Mouse (Mus musculus): Measurements from ENCODE around the gene Mrps18c.
A peak's percentile ranks its signal among the peaks of the same experiment; 100 is the strongest.

DNA sequence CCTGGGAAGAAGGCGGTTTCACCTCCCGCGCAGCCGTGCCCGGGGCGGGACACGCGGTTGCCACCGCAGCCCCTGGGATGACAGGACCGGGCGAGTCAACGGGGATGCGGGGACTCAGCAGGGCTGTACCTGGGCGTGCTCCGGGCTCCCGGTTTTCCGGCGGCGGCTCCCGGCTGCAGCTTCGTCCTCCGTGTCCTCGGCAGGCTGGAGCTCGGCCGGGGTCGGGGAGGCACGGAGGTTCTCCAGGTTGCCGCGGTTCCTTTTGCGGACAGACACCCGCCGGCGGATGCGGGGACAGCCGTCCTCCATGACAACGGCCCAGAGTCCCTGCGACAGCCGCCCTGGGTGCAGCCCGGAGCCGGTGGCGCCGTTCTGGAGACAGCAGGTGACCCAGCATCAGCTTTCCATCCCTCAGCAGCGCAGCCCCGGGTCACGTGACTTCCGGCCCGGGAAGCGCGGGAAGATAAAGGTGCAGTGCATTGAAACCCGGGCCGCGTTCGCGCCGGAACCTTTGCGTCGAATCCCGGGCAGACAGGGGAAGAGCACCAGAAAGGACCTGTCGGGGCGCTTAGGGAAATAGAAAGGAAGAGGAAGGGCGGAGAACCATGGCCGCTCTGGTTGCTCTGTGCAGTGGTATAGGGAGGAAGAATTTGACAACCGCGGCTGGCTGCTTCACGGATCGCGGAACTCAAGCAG lies at the start of gene Mrps18c, which contains the start of gene Helq:
- TF ChIP-seq EP300 (IDR thresholded peaks at IDR 0.05; ENCODE audit: low read depth) = peak; percentile 76; the same call in 1 of the 2 replicates
- no peak for TF ChIP-seq CTCF (IDR thresholded peaks at IDR 0.05; ENCODE audit: low read depth)
